Mouse (Mus musculus) forelimb bud, embryonic 11.5 days (tissue): ENCODE data around the gene Il12rb1.

Experiments
- DNase-seq: peaks from one replicate; pipeline ENCODE4 v3.0.0-alpha.2; 2012; ENCODE audit warnings: low read depth, low spot score

Il12rb1 gene

DNA sequence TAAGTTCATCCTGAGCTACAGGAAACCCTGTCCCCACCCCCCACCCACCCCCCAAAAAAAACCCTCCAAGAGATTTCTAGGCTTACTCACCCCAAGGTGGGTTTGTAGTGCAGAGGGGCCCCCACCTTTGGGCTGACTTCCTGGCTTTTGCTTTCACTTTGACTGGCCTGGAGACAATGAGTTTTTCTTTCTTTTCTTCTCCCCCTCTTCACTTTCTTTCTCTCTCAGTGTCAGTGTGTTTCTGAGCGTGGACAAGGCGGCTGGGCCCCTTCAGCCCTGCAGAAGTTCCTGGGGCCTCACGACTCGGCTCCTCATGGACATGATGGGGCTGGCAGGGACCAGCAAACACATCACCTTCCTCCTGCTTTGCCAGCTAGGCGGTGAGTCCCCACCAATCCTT lies at the start of gene Il12rb1:
TSS of gene Il12rb1 (plus strand) at position 211 of the 400 bp plus-strand sequence.
- no peak for DNase-seq

DNA sequence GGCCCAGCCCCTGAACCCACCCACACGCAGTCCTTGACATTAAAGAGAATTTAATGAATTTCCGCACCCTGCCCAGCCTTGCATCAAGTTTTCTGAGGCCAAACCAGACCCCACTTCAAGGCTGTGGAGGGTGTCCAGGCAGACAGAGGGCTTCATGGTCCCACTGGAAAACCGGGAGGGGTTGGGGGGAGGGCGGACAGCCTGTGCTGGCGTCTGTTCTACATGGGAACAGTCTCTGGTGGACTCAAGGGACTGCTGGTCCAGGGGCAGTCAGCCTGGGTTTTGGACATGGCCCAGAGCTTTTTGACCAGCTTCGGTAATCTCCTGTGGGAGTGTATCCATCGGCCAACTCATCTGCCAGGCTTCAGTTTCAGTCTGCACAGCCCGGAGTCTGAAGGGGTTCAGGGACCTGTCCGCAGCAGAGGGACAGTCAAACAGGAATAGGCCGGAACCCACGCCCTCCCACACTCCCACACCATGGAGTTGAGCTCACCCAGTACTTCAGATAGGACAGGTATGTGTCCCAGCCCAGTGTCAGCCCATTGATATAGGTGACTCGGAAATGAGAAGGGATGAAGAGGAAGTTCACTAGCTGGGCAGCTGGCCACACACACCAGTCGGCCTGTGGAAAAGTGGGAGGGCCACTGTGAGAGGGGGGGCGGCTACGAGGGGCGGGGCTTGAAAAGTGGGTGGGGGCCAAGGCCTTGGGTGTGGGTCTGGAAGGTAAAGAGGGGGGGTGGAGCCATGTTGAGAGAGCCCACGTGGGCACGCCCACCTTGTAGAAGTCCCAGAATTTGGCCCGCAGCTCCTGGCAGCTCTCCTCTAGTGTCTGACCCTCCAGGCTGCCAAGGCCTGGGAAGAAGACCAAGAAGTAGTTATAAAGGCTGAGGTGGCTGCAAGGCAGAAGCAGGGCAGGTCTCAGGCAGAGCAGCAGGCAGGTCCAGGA lies 49.4 kb upstream of the Il12rb1 start:
- no peak for DNase-seq

DNA sequence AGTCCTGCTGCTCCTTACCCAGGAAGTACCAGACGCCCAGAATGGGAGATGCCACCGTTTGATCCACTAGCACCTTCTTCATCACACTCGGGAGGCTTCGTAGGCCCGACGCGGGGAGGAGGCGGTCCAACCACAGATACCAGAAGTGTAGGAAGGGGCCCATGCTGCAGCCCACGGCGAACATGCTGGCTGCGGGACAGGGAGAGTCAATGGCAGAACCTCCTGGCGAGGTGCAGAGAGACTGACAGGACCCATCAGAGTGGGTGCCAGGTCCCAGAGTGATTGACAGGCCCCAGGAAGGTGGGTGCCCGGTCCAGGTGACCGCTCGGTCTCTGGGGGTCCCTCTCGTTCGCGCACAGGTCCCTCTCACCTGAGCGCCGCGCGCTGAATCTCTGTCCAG lies 47.9 kb upstream of the Il12rb1 start:
- no peak for DNase-seq

DNA sequence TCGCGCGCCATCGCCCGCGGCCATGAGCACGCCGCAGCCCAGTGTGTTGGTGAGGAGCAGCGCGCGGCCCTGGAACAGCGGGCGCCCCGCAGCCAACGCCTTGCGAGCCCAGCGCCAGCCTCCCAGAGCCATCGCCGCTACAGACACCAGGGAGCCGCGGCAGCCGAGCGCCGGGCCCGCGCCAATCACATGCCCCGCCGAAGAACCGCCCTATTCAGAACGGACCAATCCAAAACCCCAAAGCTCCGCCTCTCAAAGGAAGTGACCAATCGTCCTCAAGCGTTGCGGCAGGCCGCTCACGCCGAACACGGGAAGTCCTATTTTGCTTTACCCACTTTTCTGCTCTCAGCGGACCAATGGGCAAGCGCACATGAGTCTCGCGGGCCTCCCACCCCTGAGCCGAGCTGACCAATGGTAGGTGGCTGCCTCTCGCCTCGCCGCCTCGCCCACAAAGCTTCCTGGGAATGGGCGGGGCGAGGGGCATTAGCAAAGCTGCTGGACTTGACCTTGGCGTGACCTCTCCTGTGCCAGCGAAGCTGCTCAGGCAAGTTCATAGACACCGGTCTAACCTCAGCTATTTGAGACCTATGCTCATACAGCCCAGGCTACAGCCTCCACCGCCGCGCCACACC lies 47.4 kb upstream of the Il12rb1 start, which contains the start of gene Mpv17l2:
TSS of gene Mpv17l2 (minus strand) at position 172 of the 632 bp plus-strand sequence.
- DNase-seq, result peak; percentile 99

DNA sequence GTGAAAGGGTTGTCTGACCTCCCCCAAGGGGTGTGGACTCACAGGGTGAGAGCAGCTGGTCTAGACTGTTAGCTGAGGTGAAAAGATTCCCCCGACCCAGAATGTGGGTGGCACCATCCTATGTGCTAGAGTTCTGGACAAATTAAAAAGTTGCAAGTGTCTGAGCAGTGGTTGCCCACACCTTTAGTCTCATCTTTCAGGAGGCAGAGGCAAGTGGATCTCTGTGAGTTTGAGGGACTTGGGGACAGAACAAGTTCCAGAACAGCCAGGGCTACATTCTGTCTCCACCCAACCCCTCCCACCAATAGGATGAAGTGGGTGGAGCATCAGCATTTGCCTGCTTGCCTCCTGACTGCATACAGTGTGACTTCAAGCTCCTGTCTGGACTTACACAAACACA lies 46.1 kb upstream of the Il12rb1 start:
- no peak for DNase-seq

DNA sequence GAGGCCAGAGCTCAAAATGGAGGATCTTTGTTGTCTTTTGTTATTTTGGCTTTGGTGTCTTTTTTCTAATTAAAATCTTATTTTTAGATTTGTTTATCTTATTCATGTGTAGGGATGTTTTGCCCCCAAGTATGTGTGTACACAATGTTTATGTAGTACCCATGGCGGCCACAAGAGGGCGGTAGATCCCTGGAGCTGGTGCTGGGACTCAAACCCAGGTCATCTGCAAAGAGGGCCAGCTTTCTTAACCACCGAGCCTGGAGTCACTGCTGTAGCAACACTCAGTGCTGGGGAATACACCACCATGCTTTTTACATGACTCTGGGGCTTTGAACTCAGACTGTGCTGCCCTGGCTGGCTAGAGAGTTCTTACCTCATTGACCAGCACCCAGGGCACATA lies 44.9 kb upstream of the Il12rb1 start:
- DNase-seq, result no peak

DNA sequence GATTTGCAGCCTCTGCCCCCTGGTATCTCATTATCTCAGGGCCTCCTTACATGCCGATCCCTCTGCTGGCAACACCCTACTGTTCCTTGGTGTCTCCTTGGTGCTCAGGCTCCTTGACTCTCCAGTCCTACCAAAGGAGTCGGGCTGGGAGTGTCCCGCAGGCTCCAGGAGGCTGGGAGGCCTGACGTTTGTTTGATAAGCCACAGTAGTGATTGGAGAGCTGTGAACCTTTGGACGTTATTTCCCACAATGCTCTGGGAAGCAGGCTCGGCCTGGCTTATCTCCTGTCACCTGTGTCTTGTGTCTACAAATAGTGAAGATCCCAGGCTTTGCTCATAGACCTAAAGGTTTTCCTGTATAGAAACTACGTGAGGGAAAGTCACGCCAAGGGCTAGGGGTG lies 44.2 kb upstream of the Il12rb1 start:
- DNase-seq, result no peak

DNA sequence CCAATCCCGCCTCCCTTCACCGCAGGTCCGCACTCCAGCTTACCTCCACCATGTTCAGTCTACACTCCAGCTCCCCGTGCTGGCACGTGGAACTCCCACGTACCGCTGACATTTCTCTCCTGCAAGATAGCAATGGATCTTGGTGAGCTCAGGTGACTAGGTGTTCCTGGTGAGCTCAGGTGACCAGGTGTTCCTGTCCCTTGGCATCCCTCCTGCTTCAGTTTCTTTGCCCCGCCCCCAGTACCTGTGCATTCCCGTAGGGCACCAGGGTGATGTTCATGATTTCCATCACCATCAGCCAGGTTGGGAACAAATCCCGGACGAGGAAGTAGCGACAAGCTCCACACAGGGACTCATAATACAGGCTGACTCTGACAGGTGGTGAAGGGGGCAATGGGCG lies 43.6 kb upstream of the Il12rb1 start:
- DNase-seq, result no peak

DNA sequence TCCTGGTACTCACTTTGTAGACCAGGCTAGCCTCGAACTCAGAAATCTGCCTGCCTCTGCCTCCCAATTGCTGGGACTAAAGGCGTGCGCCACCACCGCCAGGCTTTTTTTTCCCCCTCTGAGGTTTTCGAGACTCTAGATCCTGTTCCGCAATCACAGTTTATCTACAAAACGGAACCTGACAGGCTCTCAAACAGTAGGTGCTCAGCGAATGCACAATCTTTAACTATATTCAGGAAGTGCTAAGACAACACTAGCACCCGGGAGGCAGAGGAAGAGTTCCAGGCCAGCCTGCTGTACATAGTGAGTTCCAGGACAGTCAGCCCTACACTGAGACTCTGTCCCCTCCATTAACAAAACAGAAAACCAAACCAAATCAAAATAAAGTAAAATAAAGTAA lies 42.9 kb upstream of the Il12rb1 start:
- no peak for DNase-seq

DNA sequence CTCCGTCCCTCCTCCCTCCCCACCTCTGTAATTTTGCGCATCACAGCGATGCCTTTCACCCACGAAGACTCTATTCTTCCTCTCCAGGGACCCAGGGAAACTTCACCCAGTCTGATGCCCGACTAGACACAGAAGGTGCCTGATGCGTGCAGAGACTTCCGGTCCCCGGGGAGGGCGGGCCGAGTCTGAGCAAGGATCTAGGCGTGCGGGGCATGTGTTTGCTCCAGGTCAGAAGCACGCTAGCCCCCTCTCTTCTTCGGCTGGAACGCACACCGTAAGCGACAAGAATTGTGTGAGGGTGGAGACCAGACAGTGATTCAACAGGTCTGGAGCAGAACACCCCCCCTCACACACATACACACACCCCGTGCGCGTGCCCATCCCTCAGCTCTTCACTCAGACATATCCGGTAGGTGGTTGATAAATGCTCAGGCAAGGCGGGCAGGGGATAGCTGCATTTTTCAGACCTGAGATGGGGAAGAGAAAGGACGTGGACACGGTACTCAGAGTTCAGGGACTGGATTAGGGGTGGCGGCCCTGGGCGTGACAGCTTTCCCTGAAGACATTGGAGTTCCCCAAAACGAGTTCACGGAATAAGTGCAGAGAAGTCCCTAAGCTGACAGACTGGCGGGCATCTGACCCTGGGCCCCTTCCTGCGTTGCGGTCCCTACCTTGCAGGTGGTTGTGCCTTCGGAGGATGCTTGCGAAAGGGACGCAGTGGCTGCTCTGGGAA lies 42.2 kb upstream of the Il12rb1 start:
- DNase-seq, result no peak

DNA sequence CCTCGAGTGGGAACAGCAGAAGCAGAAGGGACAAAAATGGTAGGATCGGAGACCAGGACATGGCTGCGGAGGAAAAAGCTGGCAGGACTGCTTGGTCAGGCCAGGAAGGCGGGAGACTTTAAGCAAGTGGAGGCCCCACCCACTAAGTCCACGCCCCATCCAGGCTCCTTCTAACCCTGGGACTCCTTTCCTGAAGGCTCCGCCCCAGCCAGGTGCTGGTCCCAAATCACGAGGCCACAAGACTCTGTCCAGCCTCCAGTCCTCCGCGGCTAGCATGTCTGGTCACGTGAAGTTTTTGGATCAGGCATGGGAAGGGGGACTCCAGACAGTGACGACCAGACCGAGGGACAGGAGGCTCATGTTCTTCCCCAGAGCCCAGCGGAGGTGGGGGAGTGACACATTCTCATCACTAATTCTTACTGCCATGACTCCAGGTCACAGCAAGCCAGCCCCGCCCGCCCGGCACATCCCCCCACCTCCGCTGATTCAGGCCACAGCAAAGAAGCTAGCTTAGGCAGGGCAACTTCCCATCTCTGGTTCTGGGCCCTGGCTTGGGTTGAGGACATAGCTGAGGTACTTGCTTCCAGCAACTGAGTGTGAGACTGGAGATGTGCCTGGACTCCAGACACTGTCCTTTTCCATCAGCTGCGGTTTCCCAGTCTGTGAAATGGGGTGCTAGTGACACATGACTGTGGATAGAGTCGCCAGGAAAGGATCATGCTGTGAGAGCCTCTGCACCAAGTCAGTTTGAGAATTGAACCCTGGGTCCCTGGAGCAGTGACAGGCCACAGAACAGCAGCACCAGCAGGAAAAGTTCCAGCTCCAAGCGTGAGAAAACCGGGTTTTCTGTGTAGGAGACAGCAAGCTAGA lies 41.4 kb upstream of the Il12rb1 start:
- DNase-seq, result peak; percentile 78

DNA sequence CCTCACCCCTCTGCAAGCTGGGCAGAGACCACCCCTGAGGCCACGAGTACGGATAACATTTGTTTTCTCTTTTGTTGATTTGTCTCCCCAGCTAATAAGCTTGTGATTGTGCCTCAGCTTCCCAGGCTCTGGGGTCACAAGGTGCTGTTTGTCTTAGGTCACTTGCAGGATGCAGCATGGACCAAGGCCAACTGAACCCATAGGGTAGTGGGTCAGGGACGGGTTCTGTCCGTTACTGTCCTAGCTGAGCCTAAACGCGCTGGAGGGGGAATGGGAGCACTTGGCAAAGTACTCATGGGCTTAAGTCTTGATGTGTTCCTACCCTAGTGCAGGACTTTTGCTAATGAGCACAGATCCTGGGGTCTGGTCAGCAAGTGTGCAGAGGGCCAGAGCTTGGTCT lies 40.7 kb upstream of the Il12rb1 start:
- DNase-seq, result no peak

DNA sequence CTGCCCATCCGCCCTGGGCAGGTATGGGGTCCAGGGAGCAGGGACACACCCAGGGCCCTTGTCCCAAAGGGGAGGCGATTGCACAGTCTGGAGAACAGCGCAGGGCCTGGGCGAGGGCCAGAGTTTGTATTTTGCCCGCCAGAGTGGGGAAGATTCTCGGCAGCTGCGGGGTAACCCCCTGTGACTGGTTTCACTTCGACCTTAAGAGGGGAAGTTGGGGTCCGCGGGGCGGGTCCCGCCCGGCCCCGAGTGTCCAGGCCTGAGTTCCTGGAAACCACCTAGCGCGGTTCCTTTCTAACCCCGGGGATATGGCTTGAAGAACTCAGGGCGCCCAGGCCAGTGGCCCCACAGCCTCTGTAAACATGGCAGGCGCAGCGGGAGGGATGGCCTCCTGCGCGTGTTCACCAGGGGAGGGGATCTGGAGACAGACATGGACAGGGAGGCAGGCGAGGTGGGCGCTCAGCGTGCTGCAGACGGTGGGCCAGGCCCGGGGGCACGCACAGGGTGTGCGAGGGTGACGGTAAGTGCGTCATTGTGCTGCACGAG lies 39.9 kb upstream of the Il12rb1 start:
- DNase-seq, result no peak

DNA sequence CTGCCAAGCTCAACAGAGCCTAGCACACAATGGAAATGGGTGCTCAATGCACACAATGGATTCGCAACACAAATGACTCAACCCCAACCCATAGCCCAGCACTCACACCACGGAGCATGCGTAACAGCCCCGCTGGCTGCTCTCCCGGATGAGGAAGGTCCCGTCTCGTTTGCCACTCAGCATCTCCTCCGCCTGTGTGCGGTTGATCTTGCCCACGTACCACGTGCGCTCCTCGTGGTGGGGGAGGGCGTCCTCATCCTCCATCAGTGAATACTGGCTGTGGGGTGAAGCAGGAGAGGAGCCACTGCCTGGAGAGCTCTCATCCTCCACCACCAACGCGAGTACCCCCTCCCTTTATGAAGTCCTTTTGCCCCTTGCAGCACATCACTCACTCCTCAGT lies 39.3 kb upstream of the Il12rb1 start:
- no peak for DNase-seq

DNA sequence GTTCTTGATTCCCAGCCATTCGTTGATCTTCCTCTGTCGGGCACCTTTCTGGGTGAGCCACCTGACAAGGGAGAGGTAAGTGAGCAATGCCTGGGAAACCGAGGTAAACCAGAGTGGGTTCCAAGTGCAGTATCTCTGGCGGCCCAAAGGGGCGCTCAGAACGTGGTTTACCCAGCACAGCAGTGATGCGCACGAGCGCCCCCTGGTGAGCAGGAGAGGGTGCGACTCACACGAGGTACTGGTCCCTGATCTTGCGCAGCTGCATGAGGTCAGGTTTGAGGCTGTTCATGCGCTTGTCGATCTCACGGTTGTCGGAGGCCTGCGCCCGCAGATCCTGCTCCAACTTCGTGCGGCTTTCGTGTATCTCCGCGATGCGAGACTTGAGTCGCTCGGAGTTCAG lies 38.9 kb upstream of the Il12rb1 start:
- DNase-seq, result peak; percentile 98

DNA sequence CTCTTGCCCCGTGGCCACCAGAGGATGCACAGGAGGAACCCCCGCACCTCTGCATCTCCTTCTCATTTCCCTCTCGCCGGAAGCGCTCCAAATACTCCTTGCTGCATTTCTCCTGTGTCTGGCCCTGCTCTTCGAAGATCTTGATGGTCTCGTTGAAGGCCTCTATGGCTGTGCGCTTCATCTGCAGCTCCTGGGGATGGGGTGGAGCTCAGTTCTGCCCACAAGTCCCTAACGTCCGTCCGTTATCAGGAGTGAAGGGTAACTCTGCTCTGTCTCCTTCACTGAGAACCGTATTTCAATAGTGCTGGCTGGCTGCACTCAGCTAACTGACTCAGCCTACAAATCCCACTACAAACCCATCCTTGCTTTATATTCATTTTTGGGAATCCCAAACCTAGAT lies 38.4 kb upstream of the Il12rb1 start:
- DNase-seq, result no peak

DNA sequence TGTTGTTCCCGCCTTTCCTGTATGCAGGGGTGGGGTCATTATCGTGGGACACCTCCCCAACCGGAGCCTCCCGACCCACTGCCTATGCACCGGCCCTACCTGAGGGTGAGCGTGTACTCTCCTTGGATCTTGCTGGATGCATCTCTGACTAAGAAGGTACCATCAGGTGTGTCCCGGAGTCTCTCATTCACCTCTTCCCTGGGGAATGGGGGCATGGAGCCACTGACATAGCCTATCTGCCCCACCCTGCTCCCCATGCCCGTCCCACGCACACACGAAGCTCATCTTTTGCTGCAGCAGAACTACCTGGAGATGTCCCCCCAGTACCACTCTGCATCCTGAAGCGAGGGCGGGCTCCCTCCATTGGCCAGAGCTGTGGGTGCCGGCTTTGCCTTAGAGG lies 37.5 kb upstream of the Il12rb1 start:
- no peak for DNase-seq

DNA sequence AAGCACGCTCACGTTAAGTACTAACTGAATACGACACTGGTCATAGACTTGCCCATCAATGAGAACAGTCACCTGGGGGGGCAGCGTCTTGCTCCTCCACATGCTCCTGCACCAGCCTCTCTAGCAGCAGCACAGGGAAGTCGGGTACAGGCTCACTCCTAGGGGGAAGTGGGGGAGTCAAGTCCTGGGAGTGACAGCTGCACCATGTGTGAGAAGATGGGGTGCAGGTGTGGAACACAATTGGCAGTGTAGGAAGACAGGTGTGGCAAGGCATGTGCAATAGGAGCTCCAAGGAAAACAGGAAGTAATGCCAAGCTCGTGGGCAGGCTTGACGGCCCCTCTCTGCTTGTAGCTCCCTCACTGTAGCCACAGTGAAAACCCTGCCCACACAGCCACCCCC lies 37.0 kb upstream of the Il12rb1 start:
- DNase-seq, result no peak

DNA sequence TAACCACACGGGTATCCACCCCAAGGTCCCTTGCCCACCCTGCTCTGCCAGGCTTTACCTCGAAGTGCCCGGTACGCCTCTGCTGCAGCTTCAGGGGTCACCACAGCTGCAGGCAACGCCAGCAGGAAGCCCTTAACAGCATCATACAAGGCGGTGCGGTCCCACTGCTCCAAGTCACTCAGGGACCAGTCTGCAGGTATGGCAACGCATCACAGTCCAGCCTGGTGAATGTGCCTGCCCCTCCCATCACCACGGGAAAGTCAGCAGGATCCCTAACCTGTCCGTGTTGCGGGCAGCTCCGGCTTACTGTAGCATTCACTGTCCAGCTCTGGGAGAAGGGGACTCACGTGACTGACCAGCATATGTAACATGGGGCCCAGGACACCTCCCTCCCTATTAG lies 36.2 kb upstream of the Il12rb1 start:
- DNase-seq, result no peak

DNA sequence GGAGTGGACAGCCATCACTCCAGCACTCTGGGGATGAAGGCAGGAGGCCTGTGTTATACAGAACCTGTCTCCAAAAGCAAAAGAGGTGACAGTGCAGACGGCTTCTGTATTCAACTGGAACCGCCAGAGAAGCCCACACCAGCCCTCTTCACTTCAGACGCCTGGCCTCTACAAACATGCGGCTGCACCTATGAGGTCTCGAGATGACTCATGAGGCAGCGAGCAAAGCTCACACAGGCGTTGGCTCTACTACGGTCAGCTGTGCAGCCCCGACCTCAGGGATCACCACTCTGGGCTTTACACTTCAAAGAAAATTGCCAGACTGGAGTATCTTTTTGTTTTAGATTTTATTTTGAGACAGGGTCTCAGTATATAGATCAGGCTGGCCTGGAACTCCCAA lies 35.4 kb upstream of the Il12rb1 start:
- DNase-seq, result no peak

DNA sequence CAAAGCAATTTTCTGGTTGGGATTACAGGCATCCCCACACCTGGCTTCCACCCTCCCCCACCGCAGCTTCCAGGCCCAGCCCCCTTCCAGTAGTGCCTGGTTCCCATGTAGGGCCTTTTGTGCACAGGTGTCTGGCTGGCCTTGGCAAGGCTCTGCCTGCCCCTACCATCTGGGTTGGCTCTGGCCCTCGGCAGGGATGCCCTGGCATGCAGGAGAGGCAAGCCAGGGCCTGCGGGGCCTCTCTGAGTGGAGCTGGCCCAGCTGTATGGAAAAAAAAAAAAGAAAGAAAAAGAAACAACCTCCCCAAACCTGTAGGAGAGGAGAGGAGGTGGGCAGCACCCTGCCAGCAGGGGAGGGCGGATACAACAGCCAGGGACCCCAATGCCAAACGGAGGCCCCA lies 34.8 kb upstream of the Il12rb1 start:
- no peak for DNase-seq
